Mouse (Mus musculus): ENCODE data around the gene Samd5.

Gene Samd5

GRCm38 (mm10) chr10:9650050-9650825 lies 24.8 kb downstream of the Samd5 start:
- peak; percentile 14 for DNase-seq

GRCm38 (mm10) chr10:9648464-9648863 lies 26.5 kb downstream of the Samd5 start:
- no peak for DNase-seq

- DNase-seq = peak; percentile 13
Observed at GRCm38 (mm10) chr10:9647741-9648140, 27.3 kb downstream of the Samd5 start.

GRCm38 (mm10) chr10:9646391-9646790 lies 28.6 kb downstream of the Samd5 start:
- no peak for DNase-seq

DNA sequence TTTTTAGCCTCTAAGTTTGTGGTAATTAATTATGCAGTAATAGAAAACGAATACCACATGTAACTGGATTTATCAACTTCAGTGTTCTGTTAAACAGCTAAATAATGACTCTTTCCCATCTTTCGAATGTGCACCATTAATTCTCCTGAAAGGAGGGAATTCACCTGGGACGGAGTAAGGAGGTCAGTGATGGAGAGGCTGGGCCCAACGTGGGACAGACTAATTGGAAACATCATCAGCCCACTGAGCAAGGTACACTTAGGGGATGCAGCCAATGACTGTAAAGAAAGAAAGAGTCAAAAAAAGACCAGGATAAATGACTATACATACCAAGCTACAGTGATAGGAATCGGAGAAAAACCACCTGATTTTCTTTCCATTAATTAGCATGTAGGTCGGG lies 31.5 kb downstream of the Samd5 start:
- DNase-seq = no peak

DNA sequence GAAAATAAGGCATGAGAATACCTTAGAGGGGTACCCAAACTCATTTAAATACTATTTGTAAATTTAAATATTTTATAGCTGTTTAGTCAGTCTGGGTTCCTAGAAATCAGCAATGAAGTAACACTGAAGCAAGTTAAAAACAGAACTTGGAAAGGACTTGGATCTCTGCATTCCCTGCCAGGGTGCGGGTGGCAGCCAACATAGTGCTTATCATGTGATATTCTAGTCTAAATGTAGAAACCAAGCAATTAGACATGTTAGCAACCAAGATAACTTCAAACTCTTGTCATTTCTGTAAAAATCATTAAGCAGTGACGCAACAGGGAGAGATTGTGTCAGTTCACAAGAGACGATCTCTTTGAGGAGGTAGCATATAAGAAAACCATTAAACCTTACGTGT lies 32.9 kb downstream of the Samd5 start:
- DNase-seq = no peak

- DNase-seq = no peak
Observed at GRCm38 (mm10) chr10:9640678-9641077, 34.3 kb downstream of the Samd5 start.

DNA sequence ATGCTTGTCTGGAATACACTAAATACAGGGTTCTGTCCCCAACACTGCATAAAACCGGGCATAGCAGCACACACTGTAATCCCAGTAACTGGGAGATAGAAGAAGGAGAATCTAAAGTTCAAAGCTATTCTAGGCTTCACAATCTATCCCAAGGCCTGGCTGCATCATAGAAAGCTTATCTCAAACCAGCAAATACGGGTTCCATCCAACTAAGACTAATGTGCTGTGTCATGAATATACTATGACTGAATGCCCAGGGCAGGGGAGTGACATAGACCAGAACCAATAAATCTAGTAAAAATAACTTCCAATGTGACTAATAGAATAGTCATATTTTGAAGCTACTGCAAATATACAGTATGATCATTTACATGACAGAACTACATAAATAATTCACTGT lies 35.0 kb downstream of the Samd5 start:
- no peak for DNase-seq

GRCm38 (mm10) chr10:9625356-9625755 lies 49.7 kb downstream of the Samd5 start:
- DNase-seq = no peak

DNA sequence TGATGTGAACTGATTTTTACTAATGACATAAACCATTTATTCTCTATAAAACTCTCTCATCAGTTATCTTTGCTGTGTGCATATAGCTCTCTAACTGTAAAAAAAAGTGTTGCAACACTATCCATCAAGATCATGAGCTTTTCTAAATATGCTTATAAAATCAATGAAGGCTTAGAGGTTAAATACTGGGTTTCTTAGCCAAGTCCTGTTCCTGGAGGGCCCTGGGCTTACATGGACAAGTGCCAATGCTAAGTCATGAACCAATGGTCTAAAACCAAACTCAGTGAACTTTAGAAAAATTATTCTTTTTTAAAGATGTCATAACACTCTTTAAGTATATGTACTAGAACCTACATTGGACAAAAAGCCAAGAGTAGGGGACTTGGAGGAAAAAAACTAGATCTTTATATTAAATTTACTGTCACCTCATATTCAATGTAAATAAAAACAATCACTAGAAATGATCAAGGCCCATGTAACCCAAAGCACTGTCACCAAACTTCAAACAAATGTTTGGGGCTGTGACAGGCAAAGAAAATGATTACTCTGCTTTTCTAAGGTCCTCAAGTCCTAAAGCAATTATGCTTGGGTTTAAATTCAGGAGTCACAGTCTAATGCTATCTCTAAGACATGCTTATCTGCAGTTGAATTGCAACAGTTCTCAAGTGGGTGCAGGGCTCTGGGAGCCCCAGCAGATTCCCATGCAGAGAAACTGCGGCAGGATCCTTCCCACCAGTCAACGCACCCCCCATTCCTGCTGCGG lies 52.9 kb downstream of the Samd5 start:
- DNase-seq = no peak

DNA sequence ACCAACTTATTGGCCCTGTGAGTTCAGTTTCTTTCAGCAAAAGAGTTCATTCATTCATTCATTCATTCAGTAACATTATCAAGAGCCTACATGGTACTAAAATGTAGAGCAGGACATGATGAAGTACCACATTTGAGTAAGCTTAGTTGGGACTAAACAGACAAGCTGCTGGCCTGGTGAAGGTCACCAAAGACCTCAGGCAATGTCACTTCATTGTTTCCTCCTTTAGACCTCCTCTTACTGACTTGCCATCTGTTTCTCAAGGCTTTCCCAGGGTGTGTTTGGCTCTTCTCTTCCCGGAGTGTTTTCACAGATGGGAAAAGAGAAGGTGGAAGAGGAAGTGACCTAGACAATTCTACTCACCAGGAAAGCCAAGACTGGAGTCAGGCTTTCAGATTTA lies 54.0 kb downstream of the Samd5 start:
- no peak for DNase-seq

DNA sequence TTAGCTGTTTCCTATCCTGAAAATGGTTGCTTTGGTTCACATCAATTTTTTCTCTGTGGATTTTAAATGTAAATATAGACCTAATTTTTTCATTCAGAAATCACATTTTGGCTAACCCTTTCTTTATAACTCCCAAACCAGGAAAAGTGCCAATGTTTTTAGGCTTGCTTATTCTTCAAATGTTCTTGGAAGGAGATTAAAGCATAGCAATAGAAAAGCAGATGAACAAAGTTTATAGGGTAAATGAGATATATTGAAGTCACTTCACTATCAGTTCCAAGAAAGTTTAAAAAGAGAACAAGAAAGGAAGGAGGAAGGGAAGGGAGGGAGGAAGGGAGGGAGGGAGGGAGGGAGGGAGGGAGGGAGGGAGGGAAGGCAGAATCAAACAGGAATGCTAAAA lies 60.0 kb downstream of the Samd5 start:
- no peak for DNase-seq

DNA sequence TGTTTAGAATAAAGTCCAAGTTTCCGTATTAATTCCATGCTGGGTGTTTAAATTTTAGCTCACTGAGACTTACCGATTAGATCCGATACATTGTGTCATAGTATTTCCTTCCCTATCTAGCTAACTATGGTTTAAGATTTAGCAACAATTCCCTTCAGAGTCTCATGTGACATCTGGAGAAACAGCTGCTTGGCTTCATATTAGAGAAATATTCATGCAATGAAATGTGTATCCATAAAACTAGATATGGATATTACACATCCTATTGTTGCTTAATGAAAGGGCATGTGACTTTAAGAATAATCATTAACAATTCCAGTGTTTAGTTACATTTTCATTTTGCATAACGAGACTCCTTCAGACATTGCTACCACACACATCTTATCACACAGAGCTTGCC lies 66.2 kb downstream of the Samd5 start:
- DNase-seq = no peak

GRCm38 (mm10) chr10:9607155-9607554 lies 67.9 kb downstream of the Samd5 start:
- DNase-seq = no peak

- DNase-seq = no peak
Observed at GRCm38 (mm10) chr10:9605635-9606034, 69.4 kb downstream of the Samd5 start.

DNA sequence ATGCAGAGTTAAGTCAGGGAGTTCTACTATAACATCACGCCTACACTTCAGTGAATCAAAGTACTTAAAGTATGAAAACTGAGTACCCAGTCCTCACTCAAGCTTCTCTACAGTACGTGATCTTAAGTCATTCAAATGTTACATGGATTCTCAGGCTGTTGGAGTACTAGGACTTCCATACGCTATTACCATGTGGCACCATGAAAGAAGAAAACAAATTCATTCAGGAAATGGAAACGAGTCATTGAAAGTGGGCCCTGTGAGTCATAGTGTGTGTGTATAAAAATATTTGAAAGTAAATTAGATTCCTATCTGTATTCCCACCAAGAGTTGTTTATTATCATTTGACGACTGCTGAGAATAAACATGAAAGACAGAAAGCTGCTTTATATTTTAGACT lies 71.7 kb downstream of the Samd5 start:
- no peak for DNase-seq

- no peak for DNase-seq
Observed at GRCm38 (mm10) chr10:9602845-9603244, 72.2 kb downstream of the Samd5 start.

DNA sequence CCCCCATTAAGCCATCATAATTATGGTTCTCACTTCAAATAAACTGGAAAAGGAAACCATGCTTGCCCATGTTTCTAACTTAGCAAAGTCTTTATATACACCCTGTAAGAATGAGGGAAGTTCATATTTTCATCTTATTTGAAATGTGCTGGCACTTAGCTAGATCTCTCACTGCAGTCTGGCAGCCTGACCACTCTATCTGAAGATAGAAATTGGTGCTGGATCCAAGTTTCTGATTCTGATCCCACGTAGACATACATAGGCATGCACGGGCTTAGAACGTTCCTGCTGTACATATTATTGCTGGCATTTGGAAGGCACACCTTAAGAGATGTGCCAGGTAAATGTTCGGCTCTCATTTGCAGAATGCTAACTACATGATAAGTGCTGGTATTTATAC lies 72.6 kb downstream of the Samd5 start:
- DNase-seq = no peak

DNA sequence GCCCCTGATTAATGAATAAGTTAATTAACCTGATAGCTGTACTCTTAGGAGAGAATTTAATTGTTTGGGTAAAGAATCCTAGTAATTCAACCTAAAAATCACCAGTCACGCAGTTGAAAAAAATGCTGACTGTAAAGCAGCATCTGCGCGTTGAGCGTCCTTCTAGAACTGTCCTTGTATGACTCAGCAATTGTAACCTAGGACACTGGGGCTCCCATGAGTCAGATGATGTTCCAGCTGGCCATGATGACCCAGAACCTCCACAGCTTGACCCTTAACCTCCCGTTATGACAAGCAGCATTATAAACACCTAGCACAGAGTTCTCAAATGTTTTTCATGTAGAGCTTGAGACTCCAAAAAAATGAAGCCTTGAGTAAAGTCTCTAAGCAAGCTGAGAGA lies 78.8 kb downstream of the Samd5 start:
- DNase-seq = no peak

DNA sequence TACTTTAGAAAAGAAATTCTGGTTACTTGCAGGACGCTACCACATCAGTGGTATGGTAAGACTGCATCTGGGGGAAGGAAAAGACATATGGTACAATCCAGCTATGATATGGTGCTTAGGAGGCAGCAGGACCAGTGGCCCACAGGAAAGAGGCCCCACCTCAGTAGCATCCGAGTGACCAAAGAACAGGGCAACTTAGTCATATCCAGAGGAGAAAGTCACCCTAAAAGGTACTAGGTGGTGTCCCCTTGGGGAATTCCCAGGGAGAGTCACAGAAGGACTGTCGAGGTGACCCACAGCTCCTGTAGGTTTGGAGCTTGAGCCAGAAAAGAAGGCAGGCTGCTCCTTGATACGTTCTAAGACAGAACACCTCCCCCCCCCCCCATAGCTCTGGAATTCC lies 80.3 kb downstream of the Samd5 start:
- DNase-seq = no peak

DNA sequence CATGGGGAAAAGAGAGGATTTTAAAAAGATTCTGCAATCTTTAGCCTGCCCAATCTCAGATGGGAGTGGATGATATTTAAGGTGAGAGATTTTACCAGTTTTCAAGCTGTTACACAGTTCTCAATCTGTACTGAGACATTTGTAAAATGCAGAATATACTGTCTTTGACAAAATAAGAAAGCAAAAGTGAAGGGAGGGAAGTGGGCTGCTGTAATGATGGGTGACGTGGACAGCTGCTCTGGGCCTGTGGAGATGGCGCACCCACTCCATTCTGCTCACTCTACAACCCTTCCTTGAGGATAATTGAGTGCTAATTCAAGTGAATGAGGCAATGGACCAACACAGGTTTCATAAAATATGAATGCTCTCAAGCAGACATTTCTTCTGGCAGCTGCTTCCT lies 84.4 kb downstream of the Samd5 start:
- DNase-seq = no peak

GRCm38 (mm10) chr10:9586328-9586727 lies 88.7 kb downstream of the Samd5 start:
- DNase-seq = no peak

GRCm38 (mm10) chr10:9579374-9579773 lies 95.6 kb downstream of the Samd5 start:
- DNase-seq = no peak

DNA sequence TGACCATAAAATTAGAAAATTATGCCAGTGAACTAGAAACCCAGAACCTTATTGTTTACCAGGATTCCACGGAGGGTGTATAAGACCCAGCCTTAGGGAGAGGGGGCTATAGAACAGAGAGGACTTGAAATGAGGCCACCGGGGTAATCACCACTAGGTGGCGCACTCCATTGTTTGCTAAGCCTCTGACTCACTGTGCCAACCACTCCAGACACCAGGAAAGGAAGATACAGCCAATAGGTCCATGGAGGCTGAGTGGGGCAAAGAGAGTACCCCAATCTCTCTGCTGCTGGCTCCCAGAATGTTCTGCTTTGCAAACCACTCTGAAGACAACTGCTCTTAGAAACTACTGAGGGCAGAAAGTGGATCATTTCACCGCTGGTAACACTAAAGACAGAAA lies 99.4 kb downstream of the Samd5 start:
- DNase-seq = peak; percentile 57

DNA sequence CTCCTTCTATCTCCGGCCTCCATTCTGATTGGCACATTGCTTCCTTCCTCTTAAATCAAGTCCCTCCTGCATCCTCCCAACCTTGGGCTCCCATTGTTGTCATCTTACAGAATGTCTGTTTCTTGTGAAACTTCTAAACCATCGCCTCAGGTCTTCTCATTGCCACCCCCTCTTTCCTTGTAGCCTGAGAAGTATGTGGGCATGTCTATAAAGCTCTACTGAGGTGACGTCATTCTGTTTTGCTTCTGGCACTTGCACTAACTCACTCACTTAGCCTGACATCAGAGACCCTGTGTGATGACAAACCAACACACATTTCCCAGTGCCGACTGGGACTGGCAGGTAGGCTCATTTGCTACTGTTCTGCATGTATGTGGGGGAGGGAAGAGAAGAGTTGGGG lies 100.9 kb downstream of the Samd5 start:
- DNase-seq = no peak

Measured in kidney, postnatal 14 days (tissue).